Mouse (Mus musculus) layer of hippocampus, adult 9-11 months (tissue): Measurements from ENCODE around the gene Ppp1r37.

Experiments used
- DNase-seq: peaks from one replicate; pipeline ENCODE4 v3.0.0; 2022

Ppp1r37 gene

DNA sequence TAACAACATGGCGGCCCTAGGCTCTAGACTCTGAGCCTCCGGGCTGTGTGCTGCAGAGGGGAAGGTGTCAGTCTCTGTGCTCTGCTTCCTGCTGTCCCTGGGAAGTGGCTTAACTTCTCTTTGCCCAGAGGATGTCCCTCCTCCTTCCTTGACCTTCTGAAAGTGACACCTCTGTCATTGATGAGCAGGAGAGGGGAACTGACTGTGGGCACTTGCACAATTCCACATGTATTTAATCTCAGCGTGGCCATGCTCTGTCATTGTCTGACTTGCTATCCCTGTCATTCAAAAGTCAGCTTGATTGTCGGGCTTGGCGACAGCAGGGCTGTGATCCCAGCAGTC is 66.7 kb downstream of the Ppp1r37 start:
- DNase-seq, result no peak

DNA sequence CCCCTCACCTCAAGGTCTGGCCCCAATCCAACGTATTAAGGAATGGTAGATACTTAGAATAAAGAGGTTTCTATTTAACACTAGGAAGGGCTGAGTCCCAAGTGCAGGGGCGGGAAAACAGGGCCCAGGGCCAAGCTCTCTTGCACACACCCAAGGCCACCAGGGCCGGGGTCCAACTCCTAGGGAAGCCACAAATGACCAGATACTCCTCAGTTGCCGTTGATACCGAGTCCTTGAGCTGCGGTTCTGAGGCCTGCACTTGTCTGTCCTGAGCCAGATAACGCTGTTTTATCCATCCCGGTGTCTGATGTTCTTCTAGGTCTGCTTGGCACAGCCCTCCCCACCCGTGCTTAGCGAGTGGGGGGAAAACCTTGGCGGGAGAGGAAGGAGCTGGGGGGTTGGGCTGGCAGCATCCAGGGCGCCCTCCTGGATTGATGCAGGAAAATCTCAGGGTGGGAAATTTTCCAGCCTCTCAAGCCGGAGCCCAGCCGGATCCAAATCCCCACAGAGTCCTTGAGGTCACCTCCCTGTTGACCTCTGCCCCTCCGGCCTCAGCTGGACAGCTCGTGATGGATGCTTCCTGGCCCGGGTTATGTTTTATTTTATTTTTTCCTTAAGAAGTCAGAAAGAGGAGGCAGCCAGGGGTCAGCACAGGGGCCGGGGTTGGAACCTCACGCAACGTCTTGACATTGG is 67.2 kb downstream of the Ppp1r37 start:
- DNase-seq, result no peak

DNA sequence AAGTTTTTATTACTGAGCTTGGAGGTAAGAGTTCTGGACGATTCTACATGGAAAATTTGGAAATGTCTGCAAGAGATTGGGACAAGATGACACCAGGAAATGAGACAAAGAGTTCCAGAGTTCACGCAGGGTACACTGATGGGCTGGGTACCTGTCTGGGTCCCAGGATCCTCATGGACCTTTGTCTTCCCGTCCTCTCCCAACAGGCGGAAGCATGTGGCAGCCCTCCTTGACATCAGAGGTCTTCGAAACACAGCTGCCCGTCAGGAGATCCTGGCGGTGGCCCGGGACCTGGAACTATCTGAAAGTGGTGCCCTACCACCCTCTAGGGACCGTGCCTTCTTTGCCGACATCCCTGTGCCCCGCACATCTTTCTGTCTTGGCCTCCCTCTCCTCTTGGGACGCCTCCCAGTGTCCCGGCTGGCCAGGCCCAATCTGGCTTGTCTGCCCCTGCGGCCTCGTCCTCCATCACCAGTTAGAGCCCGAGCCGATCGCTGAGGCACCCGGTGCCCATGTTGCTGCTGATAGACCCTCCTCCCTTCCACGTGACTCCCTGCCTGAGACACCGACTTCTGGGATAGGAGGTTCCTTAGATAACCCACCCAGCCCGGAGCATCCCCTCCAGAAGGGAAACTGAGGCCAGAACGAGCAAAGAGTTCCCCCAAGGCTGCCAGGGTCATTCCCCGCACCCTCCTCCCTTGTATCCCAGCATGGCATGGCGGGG is 68.0 kb downstream of the Ppp1r37 start:
- DNase-seq, result no peak

DNA sequence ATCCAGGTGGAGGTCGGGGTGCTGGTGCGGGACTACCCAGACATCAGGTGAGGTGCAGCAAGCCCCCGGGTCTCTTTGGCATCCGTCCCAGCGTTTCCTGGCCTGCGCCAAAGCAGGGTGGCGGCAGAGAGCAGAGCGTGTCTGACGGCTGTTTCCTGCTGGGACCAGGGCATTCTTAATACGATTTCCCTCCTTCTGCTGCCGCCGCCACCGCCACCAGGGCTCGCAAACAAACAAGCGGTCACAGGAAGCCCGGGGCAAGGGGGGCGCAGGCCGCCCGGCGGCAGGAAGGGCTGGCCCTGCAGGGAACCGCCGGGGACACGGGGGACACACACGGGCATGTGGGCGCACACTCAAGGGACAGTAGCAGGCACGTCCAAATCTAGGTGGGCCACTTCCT is 71.1 kb downstream of the Ppp1r37 start:
- no peak for DNase-seq

- no peak for DNase-seq
These were observed 73.4 kb downstream of the Ppp1r37 start for GRCm38 (mm10) chr7:19489525-19489924.

- DNase-seq, result no peak
These were observed 76.3 kb downstream of the Ppp1r37 start for GRCm38 (mm10) chr7:19486549-19486948.

DNA sequence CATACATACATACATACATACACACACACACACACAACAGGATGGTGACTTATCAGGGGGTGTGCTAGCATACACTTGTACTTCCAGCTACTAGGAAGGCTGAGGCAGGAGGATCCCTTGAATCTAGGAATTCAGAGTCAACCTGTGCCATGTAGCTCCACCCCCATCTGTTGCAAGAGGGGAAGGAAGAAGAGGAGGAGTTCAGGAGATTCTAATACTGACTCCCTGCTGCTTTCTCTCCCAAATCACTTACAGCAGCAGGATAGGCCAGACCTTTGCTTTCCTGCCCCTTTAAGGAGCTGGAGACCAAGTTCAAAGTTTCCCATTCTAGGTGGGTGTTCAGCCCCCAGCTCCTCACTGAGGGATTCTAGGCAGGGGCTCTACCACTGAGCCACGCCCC is 77.4 kb downstream of the Ppp1r37 start:
- no peak for DNase-seq

GRCm38 (mm10) chr7:19483281-19483680 is 79.6 kb downstream of the Ppp1r37 start:
- DNase-seq, result no peak
